Mouse (Mus musculus): ENCODE results near the gene Radil. TPM values are rescaled to one million over a fixed set of nuclear protein-coding genes. Genes with fewer than 3 reads are reported as not detected.

Gene Radil
- total RNA-seq (2021): 1 to 10 TPM; 1.3 to 2.8 TPM
- long read RNA-seq, experiment 1: 0 reads
- long read RNA-seq, experiment 2, partial matches to known transcripts: 2 of 3 reads
- long read RNA-seq, experiment 2, other reads (novel, unspliced or antisense): 1 of 3 reads

- intact Hi-C loops (cut with DNase I): loop anchor here (2.0 kb wide), 2 partner anchors 48 to 72 kb away; no protein-coding TSS in a partner anchor
- DNase-seq: peak; percentile 93 to 96
These were observed at the start of gene Radil for GRCm38 (mm10) chr5:142550706-142551652. Gene Radil (minus strand): TSS chr5:142551098.

DNA sequence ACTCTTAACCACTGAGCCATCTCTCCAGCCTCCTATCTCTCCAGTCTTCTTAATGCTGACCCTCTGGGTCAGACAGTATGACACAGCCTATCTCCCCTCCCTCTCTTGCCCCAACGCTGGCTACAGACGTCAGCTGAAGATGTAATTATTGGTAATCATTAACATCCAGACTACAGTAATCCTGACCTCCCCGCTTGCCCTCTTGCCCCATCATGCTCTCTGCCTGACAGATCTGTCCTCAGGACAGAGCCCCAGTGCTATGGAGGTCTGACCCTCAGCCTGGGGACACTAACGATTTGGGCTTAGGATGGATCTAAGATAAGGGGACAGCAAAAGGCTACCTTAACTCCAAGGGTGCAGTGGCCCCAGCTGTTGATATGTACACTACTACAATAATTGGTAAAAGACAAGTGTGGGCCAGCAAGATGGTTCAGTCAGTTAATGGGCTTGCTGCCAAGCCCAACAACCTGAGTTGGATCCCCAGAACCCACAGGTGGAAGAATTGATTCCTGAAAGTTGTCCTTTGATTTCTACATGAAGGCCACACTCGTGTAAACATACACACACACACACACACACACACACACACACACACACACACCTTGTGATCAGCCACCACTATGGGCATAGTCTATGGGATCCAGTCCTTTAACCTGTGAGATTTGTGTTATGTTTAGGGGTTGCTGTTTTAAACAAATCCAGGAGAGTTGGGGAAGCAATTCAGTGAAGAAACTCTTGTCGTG is 46.9 kb upstream of the Radil start:
- intact Hi-C loops (cut with DNase I): no loop called here
- DNase-seq: no peak

DNA sequence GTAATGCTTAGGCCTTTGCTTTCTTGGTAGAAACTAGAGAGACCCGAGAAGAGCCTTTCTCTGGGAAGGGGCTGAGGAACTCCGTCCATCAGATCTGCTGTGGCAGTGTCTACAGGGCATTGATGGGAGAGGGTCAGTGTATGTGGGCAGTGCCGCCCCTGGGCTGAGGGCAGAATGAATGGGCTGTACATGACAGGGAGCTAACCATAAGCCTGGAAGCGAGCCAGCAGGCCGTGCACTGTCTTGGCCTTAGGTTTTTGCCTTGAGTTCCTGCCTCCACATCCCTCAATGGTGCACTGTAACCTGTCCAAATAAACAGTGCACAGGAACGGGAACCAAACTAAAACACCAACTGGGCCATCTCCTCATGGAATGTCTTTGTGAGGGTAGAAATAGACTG is 45.8 kb upstream of the Radil start:
- intact Hi-C loops (cut with DNase I): no loop called here
- no peak for DNase-seq

DNA sequence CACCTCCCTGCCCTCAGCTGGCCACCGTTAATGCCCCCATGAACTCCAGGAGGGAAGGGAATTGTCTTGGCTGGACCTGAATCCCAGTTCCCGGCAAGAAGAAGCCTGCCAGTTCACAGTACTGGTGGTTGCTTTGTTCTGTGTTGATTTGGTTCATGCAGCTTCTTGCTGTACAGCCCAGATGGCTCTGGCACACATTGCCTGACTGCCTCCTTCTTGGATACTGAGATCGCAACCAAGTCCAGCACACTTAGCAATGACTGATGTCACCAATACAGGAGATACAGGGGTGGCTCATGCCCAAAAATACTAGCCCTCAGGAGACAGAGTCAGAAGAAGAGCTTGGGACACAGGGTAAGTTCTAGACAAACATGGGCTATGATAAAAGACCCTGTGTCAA is 44.8 kb upstream of the Radil start:
- no peak for DNase-seq
- intact Hi-C loops (cut with DNase I): no loop called here

- no peak for DNase-seq
- intact Hi-C loops (cut with DNase I): no loop called here
These were observed 40.2 kb upstream of the Radil start for GRCm38 (mm10) chr5:142590953-142591616.

- intact Hi-C loops (cut with DNase I): loop anchor here (5.0 kb wide), 1 partner anchor 134 kb away; no protein-coding TSS in a partner anchor
These were observed 32.8 kb upstream of the Radil start for GRCm38 (mm10) chr5:142583616-142584126.

DNA sequence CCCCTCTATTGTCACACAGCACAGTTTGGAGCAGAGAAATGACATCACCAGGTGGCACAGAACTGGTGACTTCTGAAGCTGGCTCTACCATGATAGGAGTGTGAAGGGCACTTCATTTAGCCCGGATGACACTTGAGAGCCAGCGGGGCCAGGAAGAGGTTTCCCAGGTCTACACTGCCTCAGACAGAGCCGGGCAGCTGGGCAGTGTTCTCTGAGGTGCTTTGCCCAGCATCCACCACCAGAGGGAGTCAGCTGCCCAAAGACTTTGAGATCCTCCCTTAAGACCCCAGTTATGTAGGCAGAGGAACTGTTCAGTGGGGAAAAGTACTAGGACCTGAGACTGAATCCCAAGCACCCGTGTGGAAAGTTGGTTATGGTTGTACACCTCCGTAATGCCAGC is 30.6 kb upstream of the Radil start:
- intact Hi-C loops (cut with DNase I): loop anchor here (5.0 kb wide), 1 partner anchor 136 kb away; no protein-coding TSS in a partner anchor
- peak in 1 of 2 experiments; percentile 19 for DNase-seq

More at GRCm38 (mm10) chr5:142583616-142584126, 32.8 kb upstream of the Radil start:
- DNase-seq: no peak

DNA sequence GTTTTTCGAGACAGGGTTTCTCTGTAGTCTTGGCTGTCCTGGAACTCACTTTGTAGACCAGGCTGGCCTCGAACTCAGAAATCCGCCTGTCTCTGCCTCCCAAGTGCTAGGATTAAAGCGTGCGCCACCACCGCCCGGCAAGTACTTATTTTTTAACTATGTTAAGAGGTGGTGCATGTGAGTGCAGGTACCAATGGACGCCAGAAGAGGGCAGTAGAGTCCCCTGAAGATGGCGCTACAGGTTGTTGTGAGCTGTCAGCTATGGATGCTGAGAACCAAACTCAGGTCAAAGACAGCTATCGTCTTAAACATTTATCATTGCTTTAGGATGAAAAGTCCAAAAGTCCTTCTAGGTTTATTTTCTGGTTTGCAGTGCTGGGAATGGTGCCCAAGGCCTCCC is 27.3 kb upstream of the Radil start:
- intact Hi-C loops (cut with DNase I): no loop called here
- DNase-seq: no peak

GRCm38 (mm10) chr5:142576832-142577231 is 25.9 kb upstream of the Radil start:
- intact Hi-C loops (cut with DNase I): no loop called here
- DNase-seq: peak; percentile 18 to 23

DNA sequence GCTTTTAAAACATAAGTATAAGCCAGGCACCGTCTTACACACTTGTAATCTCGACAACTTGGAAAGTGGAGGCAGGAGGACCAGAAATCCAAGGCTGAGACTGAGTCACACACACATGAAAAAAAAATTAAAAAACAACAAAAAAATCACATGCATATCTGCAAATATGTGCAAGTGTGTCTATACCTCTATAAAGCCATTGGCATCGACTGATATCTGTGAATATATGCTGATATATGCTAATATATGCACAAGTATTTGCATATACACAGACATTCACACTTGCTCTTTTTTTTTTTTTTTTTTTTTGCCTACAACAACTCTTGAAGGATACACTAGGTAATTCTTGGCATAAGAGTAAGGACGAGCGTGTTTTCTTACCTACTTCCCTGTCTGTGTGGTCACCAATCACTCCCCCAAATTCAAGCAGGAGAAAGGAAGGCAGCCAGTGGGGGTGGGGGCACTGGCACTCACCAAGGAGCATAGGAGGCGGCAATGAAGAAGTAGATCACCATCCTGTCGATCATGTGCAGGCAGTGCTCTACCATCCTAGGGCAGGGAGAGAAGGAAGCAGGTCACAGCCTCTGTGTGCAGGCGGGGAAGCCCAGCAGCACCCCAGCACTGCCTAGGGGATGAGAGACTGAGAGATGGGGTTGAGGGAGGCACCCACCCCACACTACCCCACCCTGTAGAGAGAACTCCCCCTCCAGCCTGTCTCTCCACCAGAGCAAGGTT is 23.6 kb upstream of the Radil start:
- no peak for DNase-seq
- intact Hi-C loops (cut with DNase I): no loop called here

GRCm38 (mm10) chr5:142564606-142565005 is 13.7 kb upstream of the Radil start:
- intact Hi-C loops (cut with DNase I): no loop called here
- no peak for DNase-seq

GRCm38 (mm10) chr5:142560261-142560660 is 9.4 kb upstream of the Radil start:
- no peak for DNase-seq
- intact Hi-C loops (cut with DNase I): no loop called here

DNA sequence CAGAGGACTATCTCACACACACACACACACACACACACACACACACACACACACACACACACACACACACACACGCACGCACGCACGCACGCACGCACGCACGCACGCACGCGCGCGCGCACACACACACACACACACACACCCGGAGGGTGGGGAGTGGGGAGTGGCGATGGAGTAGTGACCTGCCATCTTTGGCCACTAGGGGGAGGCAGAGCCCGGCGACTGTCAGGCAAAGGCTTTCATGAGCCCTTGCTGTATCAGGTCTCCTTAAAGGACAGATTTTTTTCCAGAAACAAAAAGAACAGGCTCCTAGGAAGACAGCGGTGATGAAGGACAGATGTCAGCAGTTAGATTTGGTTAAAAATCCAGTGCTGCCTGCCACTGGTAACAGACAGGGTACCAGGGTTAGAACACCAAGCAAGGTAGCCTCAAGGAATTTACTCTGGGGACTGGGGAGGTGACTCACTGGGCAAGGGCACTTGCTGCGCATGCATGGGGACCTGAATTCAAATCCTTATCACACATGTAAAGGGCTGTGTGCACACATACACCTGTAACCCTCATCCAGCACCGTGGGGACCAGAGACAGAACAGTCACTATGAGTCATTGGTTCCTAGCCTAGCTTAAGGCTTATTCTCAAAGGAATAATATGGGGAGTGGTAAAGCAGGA is 6.6 kb upstream of the Radil start:
- intact Hi-C loops (cut with DNase I): loop anchor here (5.0 kb wide), 2 partner anchors 65 to 160 kb away; no protein-coding TSS in a partner anchor
- peak; percentile 66 to 70 for DNase-seq

DNA sequence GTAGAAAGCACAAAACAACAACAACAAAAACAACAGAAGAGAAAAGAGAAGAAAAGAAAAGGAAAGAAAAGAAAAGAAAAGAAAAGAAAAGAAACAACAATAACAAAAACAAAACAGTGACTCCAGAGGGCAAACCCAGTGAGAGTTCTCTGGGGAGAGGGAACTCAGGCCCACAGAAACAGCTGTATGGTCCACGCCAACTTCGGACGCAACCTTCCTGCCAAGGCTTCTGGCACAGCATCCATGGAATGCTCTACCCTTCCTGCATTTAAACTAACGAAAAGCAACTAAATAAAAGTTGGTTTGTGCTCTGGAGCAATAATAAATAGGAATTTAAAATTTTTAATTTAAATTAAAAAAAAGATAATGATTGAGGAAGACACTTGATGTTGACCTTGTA is 5.8 kb upstream of the Radil start:
- intact Hi-C loops (cut with DNase I): loop anchor here (5.0 kb wide), 2 partner anchors 66 to 161 kb away; no protein-coding TSS in a partner anchor
- no peak for DNase-seq

DNA sequence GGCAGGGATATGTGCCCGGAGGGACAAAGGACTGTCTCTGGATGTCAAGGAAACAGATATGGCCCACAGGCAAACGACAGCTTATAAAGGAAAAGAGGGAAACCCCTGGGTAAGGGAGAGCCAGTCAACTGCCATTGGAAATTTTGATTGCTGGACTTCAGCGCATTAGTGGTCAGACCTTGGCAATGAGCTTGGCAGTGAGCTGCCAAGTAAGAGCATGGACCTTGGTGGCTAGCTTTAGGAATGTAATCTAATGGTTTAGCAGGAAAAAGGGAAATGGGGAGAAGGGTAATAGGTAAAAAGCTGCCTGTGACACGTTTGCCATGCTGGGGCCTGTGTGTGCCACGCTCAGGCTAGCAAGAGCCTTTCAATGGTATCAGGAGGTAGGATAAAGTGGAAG is 5.0 kb upstream of the Radil start:
- intact Hi-C loops (cut with DNase I): loop anchor here (5.0 kb wide), 2 partner anchors 66 to 161 kb away; no protein-coding TSS in a partner anchor
- DNase-seq: no peak

- intact Hi-C loops (cut with DNase I): loop anchor here (2.0 kb wide), 2 partner anchors 47 to 71 kb away; no protein-coding TSS in a partner anchor
- DNase-seq: peak; percentile 22 to 37
These were observed 765 bp downstream of the Radil start for GRCm38 (mm10) chr5:142549961-142550705.

GRCm38 (mm10) chr5:142549441-142549840 is 1.5 kb downstream of the Radil start:
- no peak for DNase-seq
- intact Hi-C loops (cut with DNase I): no loop called here

DNA sequence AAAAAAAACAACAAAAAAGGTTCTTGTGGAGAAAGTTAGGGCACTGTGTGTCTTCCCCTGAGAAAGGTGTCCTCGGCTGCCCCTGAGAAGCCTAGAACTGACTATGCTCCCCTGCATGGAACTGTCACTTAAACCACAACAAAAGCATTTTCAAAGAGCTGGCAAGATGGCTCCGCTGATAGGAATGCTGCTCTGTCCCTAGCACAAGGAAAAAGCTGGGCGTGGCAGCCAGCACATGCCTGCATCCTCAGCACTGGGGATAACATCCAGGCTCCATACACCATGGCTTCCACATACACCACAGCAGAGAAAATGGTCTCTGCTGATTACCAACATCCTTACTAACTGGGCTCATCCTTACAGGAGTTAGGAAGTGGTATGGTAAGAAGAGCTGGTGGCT is 3.8 kb downstream of the Radil start:
- DNase-seq: no peak
- intact Hi-C loops (cut with DNase I): no loop called here
